Mouse (Mus musculus) kidney, adult 2 months (tissue): ENCODE measurements around the gene Kcnh1. TPM values are rescaled to one million over a fixed set of nuclear protein-coding genes. Genes with fewer than 3 reads are reported as not detected.

ENCODE experiments used
- DNase-seq: peaks from one replicate; pipeline ENCODE4 v3.0.0; 2021
- H3K27ac ChIP-seq: fragments of 200-500 bp; 2 replicates; pipeline ENCODE4 v1.5.1; 2012; ENCODE audit warnings: low read depth, low read length, control low read depth, inconsistent platforms; ENCODE audit not compliant: insufficient read depth
- H3K27me3 ChIP-seq: fragments of 200-500 bp; replicated peaks from 2 replicates; pipeline ENCODE4 v1.6.1; 2012; ENCODE audit warnings: mild to moderate bottlenecking, moderate library complexity, low read length, inconsistent platforms; ENCODE audit not compliant: control insufficient read depth, insufficient read depth
- H3K36me3 ChIP-seq: fragments of 200-500 bp; 2 replicates; pipeline ENCODE4 v1.6.1; 2012; ENCODE audit warnings: mild to moderate bottlenecking, moderate library complexity, low read length, inconsistent platforms; ENCODE audit not compliant: control insufficient read depth, insufficient read depth
- H3K4me1 ChIP-seq: fragments of 200-500 bp; 2 replicates; pipeline ENCODE4 v1.6.1; 2011; ENCODE audit warnings: low read length; ENCODE audit not compliant: control insufficient read depth, insufficient read depth
- H3K4me3 ChIP-seq: fragments of 200-500 bp; 2 replicates; pipeline ENCODE4 v1.5.1; 2011; ENCODE audit warnings: mild to moderate bottlenecking, low read depth, low read length, control low read depth; ENCODE audit not compliant: insufficient read depth
- CTCF ChIP-seq: fragments of 200-500 bp; conservative IDR thresholded peaks from 2 replicates; pipeline ENCODE4 v1.5.1; 2011; ENCODE audit warnings: low read depth, mild to moderate bottlenecking, control low read depth, low read length, moderate library complexity, mixed read lengths; ENCODE audit not compliant: insufficient read depth, insufficient read length
- POLR2A ChIP-seq: fragments of 200-500 bp; IDR thresholded peaks from one replicate; pipeline ENCODE4 v1.6.1; 2011; ENCODE audit warnings: low read depth, low read length, control low read depth
- WGBS: fragments of 180-500 bp; shearing (Covaris S2); methylation state at CpG from one replicate; pipeline ENCODE4 v1.1.7; 2018; 5-methylcytosine and 5-hydroxymethylcytosine counted together
- polyA plus RNA-seq: library from polyadenylated mRNA; depleted of rRNA; stranded (reverse); fragments of >200 nt; gene quantifications from 2 replicates; pipeline ENCODE4 v1.2.3, GENCODE M21; 2012

Kcnh1 gene
- polyA plus RNA-seq, 1 experiment: 0.52 TPM

DNA sequence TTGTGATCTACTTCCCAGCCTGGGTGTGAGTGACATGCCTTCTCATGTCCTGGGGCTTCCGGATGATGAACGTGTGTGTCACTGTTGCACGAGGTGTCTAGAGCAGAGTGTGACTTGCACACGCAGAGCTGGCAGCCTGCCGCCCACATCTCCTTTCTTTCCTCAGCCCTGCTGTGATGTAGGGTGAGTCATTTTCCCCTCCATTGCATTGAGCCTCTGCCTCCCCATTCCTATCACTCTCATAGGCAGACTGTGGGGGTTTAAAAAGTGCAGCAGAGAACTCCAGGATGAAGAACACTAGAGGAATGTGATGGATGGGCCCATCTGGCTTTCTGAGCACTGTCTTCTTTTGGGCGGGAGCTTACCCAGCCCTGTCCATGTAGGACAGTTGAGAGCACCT lies 76.4 kb downstream of the Kcnh1 start:
- no peak for DNase-seq
- Histone ChIP-seq H3K4me1 (no peaks in the 10 kb centered on the region), H3K36me3 (no peaks in the 10 kb centered on the region), H3K27ac (no peak overlapping the region), H3K4me3 (no peak overlapping the region), H3K27me3 (no peaks in the 10 kb centered on the region)
- no peak for TF ChIP-seq CTCF
- TF ChIP-seq POLR2A: no peak
- 94% methylated on average over 6 of the region's 6 CpGs for WGBS

DNA sequence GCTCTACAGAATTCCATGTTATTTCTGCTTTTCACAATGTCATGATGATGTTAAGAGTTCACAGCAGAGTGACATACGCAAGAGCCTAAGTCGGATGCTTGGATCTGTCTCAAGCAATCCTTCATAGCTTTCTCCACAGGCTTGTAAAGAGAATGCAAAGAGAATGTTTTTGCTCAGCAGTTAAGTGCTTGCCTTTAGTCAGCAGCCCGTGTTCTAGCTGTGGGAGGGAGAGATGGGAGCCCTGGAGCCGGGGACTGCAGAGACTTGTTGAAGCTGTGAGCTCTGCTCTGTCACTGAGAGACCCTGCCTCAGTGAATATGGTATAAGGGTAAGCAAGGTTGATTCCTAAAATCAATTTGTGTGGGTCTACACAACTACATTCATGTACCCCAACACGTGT lies 78.3 kb downstream of the Kcnh1 start:
- no peaks in the 10 kb centered on the region for H3K36me3 ChIP-seq
- TF ChIP-seq POLR2A (no peak), CTCF (no peak)
- 73% methylated on average over 5 of the region's 5 CpGs for WGBS

DNA sequence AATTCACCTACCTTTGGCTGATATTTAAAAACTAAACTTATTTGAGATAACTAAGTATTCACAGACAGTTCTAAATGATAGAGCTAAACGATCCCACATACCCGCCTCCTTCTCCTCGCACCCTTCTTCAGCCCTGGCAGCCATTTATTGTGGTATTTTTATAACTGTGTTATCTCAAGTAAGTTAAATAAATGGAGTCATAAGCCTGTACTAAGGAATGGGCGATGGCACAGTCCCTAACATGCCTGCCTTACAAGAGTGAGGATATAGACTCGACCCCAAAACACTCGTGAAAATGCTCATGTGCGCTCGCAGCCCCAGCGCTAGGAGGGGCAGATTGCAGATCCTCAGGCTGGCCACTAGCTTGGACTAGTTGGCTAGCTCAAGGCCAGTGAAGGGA lies 79.3 kb downstream of the Kcnh1 start:
- TF ChIP-seq POLR2A (no peak), CTCF (no peak)
- WGBS: 87% methylated on average over 9 of the region's 9 CpGs
- DNase-seq: no peak

More for the DNA sequence above, 78.3 kb downstream of the Kcnh1 start:
- H3K4me1 ChIP-seq: no peaks in the 10 kb centered on the region
- H3K27me3 ChIP-seq: no peaks in the 10 kb centered on the region
- no peak overlapping the region for H3K27ac ChIP-seq
- H3K4me3 ChIP-seq: no peak overlapping the region
- no peak for DNase-seq

DNA sequence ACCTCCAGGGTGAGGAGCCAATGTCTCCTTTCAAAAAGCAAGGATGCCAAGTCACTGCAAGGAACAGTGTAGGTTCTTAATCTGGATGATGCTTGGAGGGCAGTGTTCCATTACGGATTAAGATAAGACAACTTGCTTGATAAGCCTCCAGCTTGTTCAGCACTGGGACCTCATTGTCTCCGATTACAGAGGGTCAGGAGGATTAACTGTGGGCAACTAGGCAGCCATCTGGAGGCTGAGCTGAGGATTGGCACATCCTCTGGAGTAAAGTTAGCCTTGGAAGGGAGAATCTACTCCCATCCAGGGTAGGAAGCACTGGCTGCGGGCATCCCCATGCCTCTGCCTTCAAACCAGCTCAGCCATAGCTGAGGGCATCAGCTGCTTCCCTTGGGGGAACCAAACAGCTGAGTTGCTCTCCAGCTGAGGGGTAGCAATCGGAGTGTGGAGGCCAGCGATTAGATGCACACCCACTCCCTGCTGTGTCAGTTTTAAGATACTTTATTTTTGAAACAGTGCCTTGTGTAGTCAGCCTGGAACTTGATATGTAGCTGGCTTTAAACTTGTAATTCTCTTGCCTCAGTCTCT lies 87.3 kb downstream of the Kcnh1 start:
- Histone ChIP-seq H3K27ac (no peak overlapping the region), H3K4me3 (no peak overlapping the region), H3K27me3 (no peaks in the 10 kb centered on the region), H3K36me3 (no peaks in the 10 kb centered on the region), H3K4me1 (no peaks in the 10 kb centered on the region)
- 61% methylated on average over 5 of the region's 5 CpGs for WGBS
- TF ChIP-seq POLR2A (no peak), CTCF (no peak)
- no peak for DNase-seq

More for the DNA sequence above, 79.3 kb downstream of the Kcnh1 start:
- Histone ChIP-seq H3K27ac (no peak overlapping the region), H3K4me1 (no peaks in the 10 kb centered on the region), H3K27me3 (no peaks in the 10 kb centered on the region), H3K4me3 (no peak overlapping the region), H3K36me3 (no peaks in the 10 kb centered on the region)

DNA sequence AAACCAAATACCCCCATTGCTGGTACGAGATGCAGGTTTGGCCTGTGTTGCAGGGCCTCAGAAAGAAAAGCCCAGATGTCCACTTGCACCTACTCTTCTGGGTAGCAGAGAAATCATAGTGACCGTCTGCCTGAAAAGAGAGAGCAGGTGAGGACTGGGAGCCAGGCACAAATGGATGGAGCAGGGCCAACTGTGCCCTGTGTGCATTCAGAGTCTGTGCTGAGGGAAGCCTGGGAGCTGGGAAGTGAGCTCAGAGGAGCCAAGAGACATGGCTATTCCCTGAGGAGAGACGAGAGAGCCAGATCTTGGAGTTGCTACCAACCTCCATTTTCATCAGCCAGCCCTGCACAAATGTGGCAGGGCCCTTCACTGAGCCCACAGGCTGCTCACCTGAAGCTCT lies 93.8 kb downstream of the Kcnh1 start:
- Histone ChIP-seq H3K4me3 (no peak overlapping the region), H3K4me1 (no peaks in the 10 kb centered on the region), H3K27me3 (no peaks in the 10 kb centered on the region), H3K27ac (no peak overlapping the region), H3K36me3 (no peaks in the 10 kb centered on the region)
- WGBS: 77% methylated on average over 3 of the region's 3 CpGs
- TF ChIP-seq POLR2A: no peak
- no peak for TF ChIP-seq CTCF
- DNase-seq: no peak

DNA sequence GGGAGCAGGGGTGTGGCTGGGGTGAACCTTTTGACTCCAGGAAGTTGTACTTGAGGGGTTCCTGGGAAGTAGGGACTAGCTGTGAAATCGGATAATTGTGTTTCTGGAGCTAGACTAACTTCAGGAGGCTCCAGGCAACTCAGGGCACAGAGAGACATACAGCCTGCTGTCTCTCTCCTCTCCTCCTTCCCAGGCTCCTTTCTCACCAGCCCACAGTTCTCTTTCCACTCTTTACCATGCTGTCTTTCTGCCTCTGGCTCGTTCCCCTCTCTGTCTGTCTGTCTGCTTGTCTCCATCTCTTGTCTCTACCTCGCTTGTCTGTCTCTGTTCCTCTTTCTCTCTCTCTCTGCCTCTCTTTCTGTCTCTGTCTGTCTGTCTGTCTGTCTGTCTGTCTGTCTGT lies 94.4 kb downstream of the Kcnh1 start:
- Histone ChIP-seq H3K27ac (no peak overlapping the region), H3K36me3 (no peaks in the 10 kb centered on the region), H3K27me3 (no peaks in the 10 kb centered on the region), H3K4me3 (no peak overlapping the region), H3K4me1 (no peaks in the 10 kb centered on the region)
- DNase-seq: no peak
- TF ChIP-seq CTCF (no peak), POLR2A (no peak)
- 85% methylated on average over 3 of the region's 3 CpGs for WGBS

DNA sequence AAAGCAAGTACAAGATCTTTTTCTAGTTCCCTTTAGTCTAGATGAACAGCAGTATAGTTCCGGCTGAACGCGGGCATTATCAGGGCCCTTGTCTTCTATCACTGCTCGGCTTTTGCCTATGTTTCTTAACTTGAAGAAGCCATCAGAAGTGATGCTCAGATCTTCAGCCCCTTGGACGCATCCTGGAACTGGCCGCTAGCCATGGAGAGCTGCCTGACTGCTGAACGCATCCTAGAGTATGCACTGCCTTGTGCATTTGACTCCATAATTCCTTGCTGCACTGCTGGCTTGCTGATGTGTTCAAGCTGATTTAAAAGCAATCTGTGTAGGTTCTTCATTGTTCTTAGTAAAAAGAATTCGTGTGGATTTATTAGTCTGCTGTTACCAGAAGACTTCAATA lies 97.9 kb downstream of the Kcnh1 start:
- Histone ChIP-seq H3K4me1 (0 out of 2 replicates have a peak, but pooled peaks cover under 1% of the 10 kb centered on the region), H3K4me3 (no peak overlapping the region), H3K36me3 (no peaks in the 10 kb centered on the region), H3K27me3 (no peaks in the 10 kb centered on the region), H3K27ac (no peak overlapping the region)
- DNase-seq: no peak
- WGBS: 84% methylated on average over 8 of the region's 8 CpGs
- TF ChIP-seq POLR2A (no peak), CTCF (no peak)

DNA sequence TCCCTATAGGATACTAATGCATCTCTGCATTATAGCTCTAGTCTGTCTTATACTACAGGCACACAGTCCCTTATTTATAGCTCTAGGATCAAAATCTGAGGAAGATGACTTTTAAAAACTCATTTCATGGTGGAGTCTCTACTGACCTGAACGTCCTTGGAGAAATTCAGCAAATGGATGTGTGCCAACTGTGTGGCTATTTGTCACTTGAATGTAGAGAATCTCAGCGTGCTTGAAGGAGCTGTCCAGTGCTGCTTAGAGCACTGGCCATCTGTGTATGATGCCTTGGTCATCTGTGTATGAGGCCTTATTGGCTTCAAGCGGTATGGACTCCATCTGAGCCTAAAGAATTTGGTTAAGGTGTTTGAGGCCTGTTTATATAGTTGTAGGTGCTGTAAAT lies 100.7 kb downstream of the Kcnh1 start:
- DNase-seq: no peak
- TF ChIP-seq POLR2A (no peak), CTCF (no peak)
- H3K27ac ChIP-seq: no peak overlapping the region
- 0 out of 2 replicates have a peak, but pooled peaks cover 2% of the 10 kb centered on the region for H3K4me1 ChIP-seq
- no peaks in the 10 kb centered on the region for H3K36me3 ChIP-seq
- 46% methylated on average over 3 of the region's 3 CpGs for WGBS
- no peaks in the 10 kb centered on the region for H3K27me3 ChIP-seq
- H3K4me3 ChIP-seq: no peak overlapping the region
